Mouse (Mus musculus) CH12.LX (cell line): ENCODE results near the gene Sobp. TPM values are rescaled to one million over a fixed set of nuclear protein-coding genes. Genes with fewer than 3 reads are reported as not detected.

Experiments used
- DNase-seq: peaks from one replicate; pipeline ENCODE4 v3.0.0-alpha.2; 2013; ENCODE audit errors: extremely low read depth
- H3K27ac ChIP-seq: 2 replicates; pipeline ENCODE4 v1.5.1; 2012; ENCODE audit warnings: low read depth, mild to moderate bottlenecking, control low read depth, moderate library complexity; ENCODE audit not compliant: insufficient read depth
- H3K27me3 ChIP-seq: replicated peaks from 2 replicates; pipeline ENCODE3; 2012; ENCODE audit warnings: inconsistent platforms
- H3K36me3 ChIP-seq, 2 experiments: replicated peaks in 1 of 2; 2 replicates each; pipeline versions ENCODE3 to v1.6.1; 2012; ENCODE audit warnings: inconsistent platforms in 1 of 2, low read length in 1 of 2, mild to moderate bottlenecking in 1 of 2, mixed read lengths in 1 of 2, moderate library complexity in 1 of 2; ENCODE audit not compliant: control insufficient read depth in 1 of 2, insufficient read depth in 1 of 2
- H3K4me1 ChIP-seq, 2 experiments: 2 replicates each; pipeline ENCODE4 v1.6.1; 2012; ENCODE audit warnings: inconsistent platforms in 1 of 2, moderate library complexity in 1 of 2; ENCODE audit not compliant: insufficient read depth in 2 of 2, control insufficient read depth in 1 of 2
- H3K4me2 ChIP-seq: 2 replicates; pipeline ENCODE4 v1.6.1; 2012; ENCODE audit warnings: low read depth, mild to moderate bottlenecking, control low read depth; ENCODE audit not compliant: poor library complexity, insufficient read depth, severe bottlenecking
- H3K4me3 ChIP-seq, 3 experiments: fragments of 150-350 bp in 1 of 3; sonication (generic) in 1 of 3; replicated peaks in 1 of 3; 2 replicates each; pipeline versions ENCODE3 to v1.5.1; 2011 to 2012; ENCODE audit warnings: low read depth in 2 of 3, low read length in 2 of 3, mild to moderate bottlenecking in 2 of 3, moderate library complexity in 2 of 3, control low read depth in 1 of 3, improper control_type of control experiment in 1 of 3, inconsistent platforms in 1 of 3, mixed read lengths in 1 of 3; ENCODE audit not compliant: poor library complexity in 1 of 3
- H3K79me2 ChIP-seq: replicated peaks from 2 replicates; pipeline ENCODE4 v1.6.1; 2012; ENCODE audit warnings: mild to moderate bottlenecking, moderate library complexity; ENCODE audit not compliant: control insufficient read depth, poor library complexity, insufficient read depth, severe bottlenecking; ENCODE audit errors: extremely low read depth
- H3K9ac ChIP-seq: 2 replicates; pipeline ENCODE4 v1.6.1; 2012; ENCODE audit warnings: low read depth, mild to moderate bottlenecking, control low read depth, moderate library complexity; ENCODE audit not compliant: insufficient read depth
- H3K9me3 ChIP-seq: replicated peaks from 2 replicates; pipeline ENCODE3; 2012; ENCODE audit warnings: low read length, inconsistent platforms, mixed read lengths
- CHD2 ChIP-seq: IDR thresholded peaks from 2 replicates; pipeline ENCODE4 v1.6.1; 2011; ENCODE audit warnings: low read length, improper control_type of control experiment
- E2F4 ChIP-seq: IDR thresholded peaks from 2 replicates; pipeline ENCODE4 v1.6.1; 2011; ENCODE audit warnings: low read depth, low read length, improper control_type of control experiment; ENCODE audit not compliant: insufficient replicate concordance
- ELF1 ChIP-seq: IDR thresholded peaks from 2 replicates; pipeline ENCODE4 v1.6.1; 2014; ENCODE audit warnings: low read depth, mild to moderate bottlenecking, inconsistent platforms, low read length, improper control_type of control experiment
- ETS1 ChIP-seq: conservative IDR thresholded peaks from 2 replicates; pipeline ENCODE4 v1.6.1; 2012; ENCODE audit warnings: low read depth, mild to moderate bottlenecking, inconsistent platforms, low read length, improper control_type of control experiment, moderate library complexity
- IRF4 ChIP-seq: IDR thresholded peaks from 2 replicates; pipeline ENCODE4 v1.6.1; 2014; ENCODE audit warnings: low read depth, mild to moderate bottlenecking, inconsistent platforms, low read length, improper control_type of control experiment
- JUND ChIP-seq: conservative IDR thresholded peaks from 2 replicates; pipeline ENCODE4 v1.6.1; 2011; ENCODE audit warnings: low read depth, low read length, improper control_type of control experiment
- MAFK ChIP-seq: IDR thresholded peaks from 2 replicates; pipeline ENCODE4 v1.6.1; 2011; ENCODE audit warnings: low read length, improper control_type of control experiment; ENCODE audit not compliant: insufficient replicate concordance
- MAZ ChIP-seq: IDR thresholded peaks from 2 replicates; pipeline ENCODE4 v1.6.1; 2012; ENCODE audit warnings: low read depth, mild to moderate bottlenecking, inconsistent platforms, low read length, improper control_type of control experiment, moderate library complexity
- MYC ChIP-seq: IDR thresholded peaks from 2 replicates; pipeline ENCODE4 v1.6.1; 2011; ENCODE audit warnings: low read depth, mild to moderate bottlenecking, improper control_type of control experiment, low read length
- NRF1 ChIP-seq: IDR thresholded peaks from 2 replicates; pipeline ENCODE4 v1.6.1; 2014; ENCODE audit warnings: low read depth, mild to moderate bottlenecking, inconsistent platforms, low read length, improper control_type of control experiment, moderate library complexity
- POLR2AphosphoS2 ChIP-seq: IDR thresholded peaks from 2 replicates; pipeline ENCODE4 v1.6.1; 2011; ENCODE audit warnings: low read depth, low read length, improper control_type of control experiment
- RAD21 ChIP-seq: IDR thresholded peaks from 2 replicates; pipeline ENCODE4 v1.6.1; 2011; ENCODE audit warnings: low read depth, mild to moderate bottlenecking, low read length, improper control_type of control experiment, moderate library complexity
- SIN3A ChIP-seq: IDR thresholded peaks from 2 replicates; pipeline ENCODE4 v1.6.1; 2012; ENCODE audit warnings: low read length, improper control_type of control experiment, inconsistent platforms
- SMC3 ChIP-seq: IDR thresholded peaks from 2 replicates; pipeline ENCODE4 v1.6.1; 2011; ENCODE audit warnings: low read depth, low read length, improper control_type of control experiment
- UBTF ChIP-seq: IDR thresholded peaks from 2 replicates; pipeline ENCODE4 v1.6.1; 2012; ENCODE audit warnings: low read depth, mild to moderate bottlenecking, inconsistent platforms, low read length, improper control_type of control experiment, moderate library complexity
- USF1 ChIP-seq: IDR thresholded peaks from 2 replicates; pipeline ENCODE4 v1.6.1; 2014; ENCODE audit warnings: low read depth, mild to moderate bottlenecking, inconsistent platforms, low read length, improper control_type of control experiment
- ZMIZ1 ChIP-seq: IDR thresholded peaks from 2 replicates; pipeline ENCODE4 v1.6.1; 2012; ENCODE audit warnings: low read depth, mild to moderate bottlenecking, inconsistent platforms, low read length, improper control_type of control experiment
- dilution Hi-C: fragments of 300-500 bp; cut with MboI; formaldehyde crosslinking; loops from 2 replicates; pipeline ENCODE4 v1.14.3; 2020; ENCODE audit warnings: low sequenced_read_pairs; ENCODE audit not compliant: extremely low pct_unique_long_range_greater_than_20kb, extremely low pct_ligation_motif_present
- in situ Hi-C: fragments of 300-500 bp; cut with MboI; formaldehyde crosslinking; loops from 3 replicates; pipeline ENCODE4 v1.14.3; 2019; ENCODE audit warnings: low sequenced_read_pairs, low pct_ligation_motif_present, low pct_unique_long_range_greater_than_20kb, mixed read lengths
- polyA plus RNA-seq: library from polyadenylated mRNA; unstranded; fragments of >175 nt; gene quantifications from 2 replicates; pipeline ENCODE4 v1.2.1, GENCODE M21; 2012; ENCODE audit warnings: low read depth; ENCODE audit not compliant: insufficient read length
- total RNA-seq, 2 experiments: library from RNA; depleted of rRNA; stranded (reverse); fragments of 300-350 nt in 1 of 2; fragments of >200 nt in 1 of 2; gene quantifications; 2 replicates each; pipeline ENCODE4 v1.2.3; 2012 to 2014

Gene Sobp
- total and polyA plus RNA-seq, 3 experiments: 0.04 to 0.77 (median 0.08) TPM

DNA sequence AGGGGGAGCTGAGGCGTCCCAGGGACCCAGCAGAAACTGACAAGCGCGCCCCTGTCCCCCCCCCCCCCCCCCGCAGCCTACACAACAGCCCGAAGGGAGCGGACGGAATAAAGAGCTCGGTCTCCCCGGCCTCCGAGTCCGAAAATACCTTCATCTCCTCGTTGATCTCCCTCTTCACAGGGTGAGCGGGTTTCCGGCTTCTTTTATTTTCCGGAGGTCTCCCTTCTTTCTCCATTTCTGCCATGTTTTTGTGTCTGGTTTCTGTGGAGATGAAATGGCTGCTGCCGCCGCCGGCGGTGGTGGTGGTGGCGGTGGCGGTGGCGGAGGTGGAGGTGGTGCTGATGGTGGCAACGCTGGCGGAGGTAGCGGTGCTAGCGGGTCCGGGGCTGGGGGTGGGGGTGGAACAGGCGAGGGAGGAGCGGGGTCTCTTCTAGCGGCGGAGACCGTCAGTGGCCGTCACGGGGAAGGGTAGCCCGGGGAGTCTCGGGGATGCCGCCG is 453 bp downstream of the Sobp start:
- peak; percentile 6 for DNase-seq
- H3K9ac ChIP-seq: peak overlapping the region; percentile 24; the same call in 1 of the 2 replicates
- H3K36me3 ChIP-seq: no peaks in the 10 kb centered on the region
- no peaks in the 10 kb centered on the region for H3K4me1 ChIP-seq
- H3K27ac ChIP-seq: no peak overlapping the region
- TF ChIP-seq POLR2AphosphoS2: no peak
- no peak for TF ChIP-seq JUND
- TF ChIP-seq E2F4: no peak
- no peak for TF ChIP-seq CHD2
- TF ChIP-seq IRF4: no peak
- TF ChIP-seq ZMIZ1: no peak
- no peak for TF ChIP-seq ETS1
- TF ChIP-seq ELF1: no peak
- TF ChIP-seq MAZ: no peak
- no peak for TF ChIP-seq NRF1
- TF ChIP-seq USF1: no peak
- TF ChIP-seq RAD21: no peak
- no peak for TF ChIP-seq SMC3
- no peak for TF ChIP-seq SIN3A
- TF ChIP-seq MYC: no peak
- TF ChIP-seq MAFK: no peak
- H3K27me3 ChIP-seq: no peaks in the 10 kb centered on the region
- H3K79me2 ChIP-seq: no peaks in the 10 kb centered on the region
- H3K4me3 ChIP-seq: peak overlapping the region; percentile 24 to 58 (median 51)
- peaks cover 6% of the 10 kb centered on the region for H3K9me3 ChIP-seq
- in situ Hi-C loops: no loop called here
- H3K4me2 ChIP-seq: peak overlapping the region; percentile 48
- dilution Hi-C loops: no loop called here

DNA sequence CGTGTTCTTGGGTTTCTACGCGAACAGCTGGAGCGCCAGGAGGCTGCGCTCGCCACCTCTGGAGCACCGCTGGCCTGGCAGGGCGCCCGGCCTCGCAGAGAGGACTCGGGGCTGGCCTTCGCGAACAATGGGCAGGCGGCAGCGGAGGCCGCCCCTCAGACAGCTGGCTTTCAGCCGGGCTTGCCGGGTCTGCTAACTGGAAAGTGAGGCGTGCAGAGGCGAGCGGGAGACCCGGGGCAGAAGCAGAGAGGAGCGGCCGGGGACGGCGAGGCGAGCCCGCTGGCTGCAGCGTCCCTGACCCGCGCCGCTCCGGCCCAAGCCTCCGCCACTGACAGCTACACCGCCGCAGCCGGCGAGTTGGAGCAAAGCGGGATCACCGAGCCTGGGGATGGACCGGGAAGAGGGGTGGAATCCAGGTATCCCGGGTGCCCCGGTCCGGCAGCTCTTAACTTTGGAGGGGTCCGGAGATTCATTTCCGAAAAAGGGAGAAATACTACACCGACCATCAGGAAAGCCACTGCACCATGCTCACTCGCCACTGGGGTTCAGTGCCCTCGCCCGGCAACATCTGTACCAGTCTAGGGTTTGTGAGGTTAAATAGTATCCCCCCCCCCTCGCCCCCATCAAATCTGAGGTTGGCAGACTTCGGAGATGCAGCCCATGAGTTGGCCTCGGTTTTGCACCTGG is 1.0 kb downstream of the Sobp start:
- Histone ChIP-seq H3K27me3 (no peaks in the 10 kb centered on the region), H3K4me1 (no peaks in the 10 kb centered on the region), H3K9ac (no peak overlapping the region), H3K4me2 (peak overlapping the region; percentile 48), H3K79me2 (no peaks in the 10 kb centered on the region), H3K4me3 (peak overlapping the region in 2 of 3 experiments; percentile 51 to 60), H3K36me3 (no peaks in the 10 kb centered on the region), H3K27ac (no peak overlapping the region), H3K9me3 (peaks cover 6% of the 10 kb centered on the region)
- in situ Hi-C loops: no loop called here
- TF ChIP-seq UBTF: peak; percentile 61; the same call in 1 of the 2 replicates
- no peak for TF ChIP-seq ETS1
- peak; percentile 3 for DNase-seq
- dilution Hi-C loops: no loop called here
